Mouse (Mus musculus) lung, postnatal 0 days (tissue): ENCODE measurements at regions not wholly inside any gene's neighbourhood (a gene's known extent, or its start where the extent isn't known, plus 50 kb on each side); places are given as distances from the start of the nearest gene placed in this dataset.

Experiments used
- CTCF ChIP-seq: IDR thresholded peaks from 2 replicates; pipeline ENCODE4 v1.5.1; 2016; ENCODE audit warnings: antibody characterized with exemption, mild to moderate bottlenecking
- EP300 ChIP-seq: IDR thresholded peaks from 2 replicates; pipeline ENCODE4 v1.6.1; 2016; ENCODE audit warnings: antibody characterized with exemption, mild to moderate bottlenecking, control low read depth

GRCm38 (mm10) chr16:47938000-47938399 is 345.5 kb upstream of the Dppa4 start:
- TF ChIP-seq CTCF (no peak), EP300 (no peak)
